Mouse (Mus musculus) ES-E14 (cell line): ENCODE measurements around the gene Mgam.

ENCODE experiments used
- CHD2 ChIP-seq: IDR thresholded peaks from 2 replicates; pipeline ENCODE4 v1.6.1; 2014; ENCODE audit warnings: mild to moderate bottlenecking, low read depth, low read length, inconsistent platforms
- HCFC1 ChIP-seq: IDR thresholded peaks from 2 replicates; pipeline ENCODE4 v1.6.1; 2012; ENCODE audit warnings: low read length, inconsistent platforms, borderline replicate concordance; ENCODE audit not compliant: insufficient read depth
- MAFK ChIP-seq: IDR thresholded peaks from 2 replicates; pipeline ENCODE4 v1.6.1; 2014; ENCODE audit warnings: mild to moderate bottlenecking, low read depth, low read length, inconsistent platforms; ENCODE audit not compliant: insufficient read depth
- ZC3H11A ChIP-seq: IDR thresholded peaks from 2 replicates; pipeline ENCODE4 v1.6.1; 2012; ENCODE audit warnings: low read depth, mild to moderate bottlenecking, inconsistent platforms, low read length, borderline replicate concordance
- ZNF384 ChIP-seq: IDR thresholded peaks from 2 replicates; pipeline ENCODE4 v1.6.1; 2012; ENCODE audit warnings: low read depth, low read length, inconsistent platforms

DNA sequence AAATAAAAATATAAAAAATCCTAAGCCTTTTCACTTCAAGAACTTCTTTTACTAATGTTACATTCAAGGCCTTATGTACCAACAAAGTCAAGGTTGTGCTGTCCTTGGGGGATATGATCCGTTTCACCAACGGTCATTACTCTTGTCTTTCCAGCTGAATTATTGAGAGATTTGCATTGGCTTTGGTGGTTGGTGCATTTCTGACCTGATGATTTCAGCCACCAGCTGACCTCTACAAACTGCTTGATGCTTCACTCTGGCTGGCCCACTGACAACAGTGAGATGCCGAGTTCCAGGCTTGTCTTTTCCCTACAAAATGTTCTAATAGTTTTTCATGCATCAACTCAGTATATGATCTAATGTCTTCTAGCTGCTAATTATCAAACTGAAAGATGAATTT is 146.0 kb downstream of the Mgam start:
- no peak for TF ChIP-seq ZC3H11A
- no peak for TF ChIP-seq ZNF384
- no peak for TF ChIP-seq HCFC1
- no peak for TF ChIP-seq MAFK
- no peak for TF ChIP-seq CHD2
